17 mouse cellular contexts compared by ENCODE assay signal in genomic region chr1:157558145-157558544, GRCm38 (mm10). TPM values are rescaled to one million over a fixed set of nuclear protein-coding genes. Genes with fewer than 3 reads are reported as not detected.
DNase-seq lines count a peak whose midpoint lies in the region; ATAC-seq and TF ChIP-seq lines count a peak whose summit lies in the region.
"Had no signal": no experiment of that assay in that cellular context is flagged by ENCODE, and none has a peak within 500 bp of the region (broad histone marks: within the 10 kb centered on the region; RNA-seq: fewer than 3 reads in every experiment).

No protein-coding gene starts in this region.

- no peak overlapping the region for H3K4me3 ChIP-seq in intestine, postnatal 0 days (ENCODE audit: low read depth, low read length)
- H3K4me3 ChIP-seq in intestine, embryonic 16.5 days (ENCODE audit: low read length): no peak overlapping the region
- no peak overlapping the region for H3K4me3 ChIP-seq in lung, postnatal 0 days (ENCODE audit: low read depth, low read length)
- H3K4me3 ChIP-seq: limb, embryonic 12.5 days had no signal

- DNase-seq in lung, postnatal 0 days (ENCODE audit: low spot score): no peak
- DNase-seq in lung, postnatal 25 days (ENCODE audit: low spot score): no peak
- peak; percentile 41 for DNase-seq in R1 (ENCODE audit: low read depth, low spot score)
- DNase-seq in urinary bladder, adult 2 months (ENCODE audit: low spot score): no peak
- no peak for DNase-seq in adrenal gland, postnatal 10 days
- DNase-seq: cerebellum, adult 9-10 months; kidney, adult 9 months; kidney, postnatal 36 days; layer of hippocampus, adult 9-11 months; lung, adult 18-20 months; lung, postnatal 36 days; thymus, postnatal 14 days had no signal

- 70% methylated on average over 5 of the region's 5 CpGs for WGBS in intestine, postnatal 0 days
- WGBS in intestine, embryonic 16.5 days: 61% methylated on average over 5 of the region's 5 CpGs
- 54% methylated on average over 5 of the region's 5 CpGs for WGBS in lung, postnatal 0 days

- no peak for TF ChIP-seq EP300 in lung, postnatal 0 days (IDR thresholded peaks at IDR 0.05)

- H3K36me3 ChIP-seq in intestine, postnatal 0 days (ENCODE audit: control insufficient read depth, insufficient read depth): peaks cover 49% of the 10 kb centered on the region
- H3K36me3 ChIP-seq in intestine, embryonic 16.5 days (ENCODE audit: control insufficient read depth, insufficient read depth, low read length): no peaks in the 10 kb centered on the region
- H3K36me3 ChIP-seq in lung, postnatal 0 days (ENCODE audit: insufficient read depth, low read length): no peaks in the 10 kb centered on the region
- H3K36me3 ChIP-seq: limb, embryonic 12.5 days had no signal

- peak; percentile 39 for TF ChIP-seq CTCF in intestine, postnatal 0 days (IDR thresholded peaks at IDR 0.05; ENCODE audit: low read depth)
- peak; percentile 26; the same call in 1 of the 2 replicates for TF ChIP-seq CTCF in lung, postnatal 0 days (IDR thresholded peaks at IDR 0.05)

- H3K4me1 ChIP-seq in intestine, postnatal 0 days (replicated peaks; ENCODE audit: control insufficient read depth, insufficient read depth, low read length): peaks cover 6% of the 10 kb centered on the region; the same call in 1 of the 2 replicates
- peaks cover 6% of the 10 kb centered on the region; the same call in 1 of the 2 replicates for H3K4me1 ChIP-seq in intestine, embryonic 16.5 days (ENCODE audit: control insufficient read depth, insufficient read depth, low read length)
- H3K4me1 ChIP-seq in lung, postnatal 0 days (ENCODE audit: insufficient read depth, low read depth, low read length): peaks cover 3% of the 10 kb centered on the region; the same call in 1 of the 2 replicates

- H3K9me3 ChIP-seq in intestine, postnatal 0 days (ENCODE audit: control insufficient read depth): no peaks in the 10 kb centered on the region
- H3K9me3 ChIP-seq in intestine, embryonic 16.5 days (ENCODE audit: control insufficient read depth, low read length): no peaks in the 10 kb centered on the region
- no peaks in the 10 kb centered on the region for H3K9me3 ChIP-seq in lung, postnatal 0 days (ENCODE audit: low read length)
- H3K9me3 ChIP-seq: limb, embryonic 12.5 days had no signal

- no peak overlapping the region for H3K27ac ChIP-seq in intestine, postnatal 0 days (ENCODE audit: low read depth, low read length)
- no peak overlapping the region for H3K27ac ChIP-seq in intestine, embryonic 16.5 days (ENCODE audit: low read length)
- no peak overlapping the region for H3K27ac ChIP-seq in lung, postnatal 0 days (ENCODE audit: low read length)
- H3K27ac ChIP-seq: limb, embryonic 12.5 days had no signal

- H3K4me2 ChIP-seq in intestine, postnatal 0 days (replicated peaks; ENCODE audit: low read depth): no peak overlapping the region
- H3K4me2 ChIP-seq in intestine, embryonic 16.5 days (ENCODE audit: low read depth, low read length): no peak overlapping the region
- no peak overlapping the region for H3K4me2 ChIP-seq in lung, postnatal 0 days (replicated peaks; ENCODE audit: low read depth, low read length)
- H3K4me2 ChIP-seq: limb, embryonic 12.5 days had no signal

- no peaks in the 10 kb centered on the region for H3K27me3 ChIP-seq in intestine, postnatal 0 days (replicated peaks; ENCODE audit: control insufficient read depth, insufficient read depth, low read length)
- no peaks in the 10 kb centered on the region for H3K27me3 ChIP-seq in intestine, embryonic 16.5 days (replicated peaks; ENCODE audit: control insufficient read depth, insufficient read depth, low read length)
- no peaks in the 10 kb centered on the region for H3K27me3 ChIP-seq in lung, postnatal 0 days (replicated peaks; ENCODE audit: insufficient read depth, low read length)

- no peak overlapping the region for H3K9ac ChIP-seq in intestine, postnatal 0 days (ENCODE audit: low read depth, low read length)
- no peak overlapping the region for H3K9ac ChIP-seq in intestine, embryonic 16.5 days (ENCODE audit: low read depth, low read length)
- H3K9ac ChIP-seq in lung, postnatal 0 days (replicated peaks; ENCODE audit: low read depth): no peak overlapping the region
- H3K9ac ChIP-seq: limb, embryonic 12.5 days had no signal

- ATAC-seq in intestine, postnatal 0 days: no peak
- ATAC-seq in intestine, embryonic 16.5 days: no peak
- ATAC-seq in lung, postnatal 0 days: no peak
- ATAC-seq: forebrain, embryonic 16.5 days had no signal

RNA-seq across cellular contexts. Expression of gene Sec16b, which starts 51.6 kb away (rescaled TPM):
- polyA plus RNA-seq in intestine, postnatal 0 days (2015; fragmentation: Nextera tagmentation; extraction: Ambion mirVana): 28.6 and 33.0 TPM in 2 replicates
- polyA plus RNA-seq in intestine, embryonic 16.5 days (2015; fragmentation: Nextera tagmentation; extraction: Ambion mirVana): 17.5 and 22.7 TPM in 2 replicates
- polyA plus RNA-seq in lung, postnatal 0 days (2015; fragmentation: Nextera tagmentation; extraction: Ambion mirVana): 0.87 and 1.2 TPM in 2 replicates
- 7.1 and 9.2 TPM in 2 replicates for polyA plus RNA-seq in urinary bladder, adult 2 months (2012; rRNA removed)
- 1 to 10 TPM; 4.6 to 6.2 TPM for total RNA-seq in adrenal gland, postnatal 10 days (2021)
- total RNA-seq: megakaryocyte-erythroid progenitor cell, adult 5-6 weeks had no signal
